Mouse (Mus musculus): ENCODE results near the gene Tubgcp2.
A peak's percentile ranks its signal among the peaks of the same experiment; 100 is the strongest.

Tubgcp2 gene

DNA sequence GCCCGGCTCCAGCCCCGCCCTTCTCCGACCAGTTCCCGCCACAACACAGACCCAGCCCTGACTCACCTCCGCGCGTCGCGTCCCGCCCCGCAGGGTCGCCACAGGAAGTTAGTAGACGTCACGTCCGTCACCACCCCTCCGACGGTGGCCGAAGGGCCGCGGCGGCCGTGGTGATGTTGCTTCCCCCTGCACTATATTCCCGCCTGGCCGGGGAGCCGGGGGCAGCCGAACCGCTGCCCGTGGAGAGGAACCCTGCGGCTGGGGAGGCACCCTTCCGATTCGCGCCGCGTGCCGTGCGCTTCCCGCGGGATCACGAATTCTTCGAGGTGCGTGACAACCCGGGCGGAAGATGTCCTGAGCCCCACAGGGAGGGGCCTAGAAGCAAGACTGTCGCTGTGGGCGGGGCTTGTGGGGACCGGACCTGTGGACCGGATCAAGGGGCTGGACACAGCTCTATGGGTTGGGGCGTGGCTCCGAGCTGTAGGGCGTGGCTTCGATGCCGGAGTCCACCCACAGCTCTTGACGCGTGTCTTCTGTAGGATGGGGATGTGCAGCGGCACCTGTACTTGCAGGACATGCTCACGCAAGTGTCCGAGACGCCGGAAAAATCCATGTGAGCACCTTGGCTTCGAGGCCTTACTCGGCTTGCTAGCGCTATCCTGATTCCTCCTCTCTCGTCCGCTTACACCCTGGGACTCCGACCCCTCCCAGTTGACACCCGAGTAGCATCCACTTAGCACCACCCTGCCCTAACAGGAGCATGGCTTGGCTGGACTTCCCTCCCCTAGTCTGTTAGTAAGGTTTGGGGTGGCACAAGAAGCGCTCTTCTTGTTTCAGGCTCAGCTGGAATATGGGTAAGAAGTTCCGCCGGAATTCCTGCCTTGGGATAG, at the start of gene Tubgcp2, which contains the start of gene Zfp511:
TSS of gene Tubgcp2 (minus strand) at position 389 of the 890 bp plus-strand sequence.
TSS of gene Zfp511 (plus strand) at position 111 of the 890 bp plus-strand sequence.
- peak; percentile 94 for DNase-seq

DNA sequence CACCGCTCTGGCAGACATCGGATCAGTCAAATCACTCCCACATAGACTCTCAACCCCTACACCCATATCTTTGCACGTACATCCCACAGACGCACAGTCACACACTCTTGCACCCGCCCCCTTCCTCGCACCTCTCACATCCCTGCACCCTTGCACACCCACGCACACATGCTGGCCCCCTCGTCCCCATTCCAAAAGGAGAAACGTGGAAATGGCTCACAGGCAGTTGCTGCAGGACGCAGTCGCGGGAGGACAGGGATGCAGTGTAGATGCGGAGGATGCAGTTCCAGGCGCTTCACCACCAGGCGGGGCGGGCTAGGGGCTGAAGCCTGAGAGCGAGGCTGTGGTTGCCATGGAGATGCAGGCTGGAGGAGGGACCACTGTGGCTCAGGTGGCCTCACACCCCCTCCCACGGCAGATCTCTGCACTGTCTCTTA, 45.8 kb upstream of the Tubgcp2 start, which contains the start of gene Caly:
TSS of gene Caly (minus strand) at position 307 of the 437 bp plus-strand sequence.
- DNase-seq = peak; percentile 82

DNA sequence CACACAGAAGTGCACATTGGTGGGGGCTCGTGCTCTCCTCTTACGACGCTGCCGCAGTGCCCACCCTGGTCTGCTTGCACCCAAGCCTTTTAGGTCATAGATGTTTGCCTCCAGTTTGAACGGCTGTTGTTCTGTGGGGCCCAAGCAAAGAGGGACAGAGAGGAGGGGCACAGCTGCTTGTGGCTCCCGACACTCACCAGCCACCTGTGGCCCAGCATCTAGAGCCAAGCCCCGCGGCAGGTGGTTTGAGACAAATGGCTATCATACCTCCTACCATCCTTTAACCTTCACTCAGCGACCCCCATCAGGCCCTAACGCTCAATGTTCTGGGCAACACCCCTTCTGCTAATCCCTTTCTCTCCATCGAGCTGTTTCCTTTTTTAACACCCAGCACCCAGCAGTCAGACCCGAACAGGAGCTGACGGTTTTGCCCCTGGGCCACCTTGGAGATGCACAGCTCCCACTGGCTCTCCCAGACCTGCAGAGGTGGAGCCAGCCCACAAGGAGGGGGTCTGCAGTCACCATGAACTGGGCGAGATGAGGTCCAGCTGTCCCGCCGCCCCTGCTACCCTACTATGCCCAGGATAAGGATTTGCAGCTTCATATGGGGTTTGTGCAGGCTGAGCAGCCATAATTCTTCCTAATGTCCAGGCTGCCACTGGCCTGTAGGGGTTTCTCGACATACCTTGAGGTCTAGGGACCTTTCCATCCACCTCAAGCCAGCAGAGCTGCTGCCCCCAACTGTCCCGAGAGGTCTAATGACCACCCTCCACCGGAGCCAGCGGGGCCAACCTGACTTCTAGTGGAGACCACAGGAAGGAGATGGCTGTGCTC, 45.2 kb upstream of the Tubgcp2 start:
- DNase-seq = peak; percentile 72

DNA sequence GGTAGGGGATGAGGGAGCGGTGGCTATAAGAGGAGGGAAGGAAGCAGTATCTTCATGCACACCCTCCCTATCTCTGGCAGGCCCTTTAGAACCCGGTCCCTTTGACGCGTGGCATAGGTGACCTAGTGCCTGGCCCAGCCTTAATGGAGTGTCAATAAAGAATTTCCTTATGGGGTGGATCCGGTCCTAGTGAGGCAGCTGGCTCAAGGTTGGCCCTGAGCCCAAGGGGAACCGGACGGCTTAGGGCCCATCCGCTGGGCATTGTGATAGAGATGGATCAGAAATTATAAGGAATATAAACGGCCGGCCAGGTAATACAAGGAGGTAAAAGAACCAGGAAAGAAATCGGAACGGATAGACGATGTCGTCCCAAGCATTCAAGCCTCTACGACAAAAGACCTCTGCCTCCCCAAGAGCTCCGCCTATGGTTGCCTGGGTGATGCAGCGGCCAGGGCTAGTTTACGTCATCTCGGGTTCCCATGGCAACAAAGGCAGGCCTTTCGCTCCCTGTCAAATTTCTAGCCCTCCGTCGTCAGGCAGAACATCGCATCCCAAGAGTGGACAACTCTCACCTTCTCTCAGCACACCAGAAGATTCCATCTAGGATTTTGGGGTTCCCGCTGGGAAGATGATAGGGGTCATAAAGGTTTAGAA, 44.2 kb upstream of the Tubgcp2 start:
- DNase-seq = peak; percentile 95

DNA sequence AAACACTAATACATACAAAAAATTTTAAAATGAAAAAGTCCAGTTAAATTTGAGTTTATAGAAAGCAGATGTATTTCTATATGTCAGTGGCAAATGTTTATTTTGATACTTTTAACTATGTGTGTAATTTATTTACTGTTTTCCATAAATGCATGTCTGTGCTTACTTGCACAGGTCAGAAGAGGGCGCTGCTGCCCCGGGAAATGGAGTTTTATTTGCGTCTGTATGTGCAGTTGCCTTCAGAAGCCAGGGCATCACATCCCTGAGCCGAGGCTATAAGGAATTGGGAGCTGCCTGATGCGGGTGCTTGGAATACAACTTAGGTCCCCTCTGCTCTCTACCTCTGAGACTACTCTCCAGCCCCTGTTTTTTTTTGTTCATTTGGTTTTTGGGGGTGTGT, 42.2 kb upstream of the Tubgcp2 start:
- peak; percentile 81 for DNase-seq

DNA sequence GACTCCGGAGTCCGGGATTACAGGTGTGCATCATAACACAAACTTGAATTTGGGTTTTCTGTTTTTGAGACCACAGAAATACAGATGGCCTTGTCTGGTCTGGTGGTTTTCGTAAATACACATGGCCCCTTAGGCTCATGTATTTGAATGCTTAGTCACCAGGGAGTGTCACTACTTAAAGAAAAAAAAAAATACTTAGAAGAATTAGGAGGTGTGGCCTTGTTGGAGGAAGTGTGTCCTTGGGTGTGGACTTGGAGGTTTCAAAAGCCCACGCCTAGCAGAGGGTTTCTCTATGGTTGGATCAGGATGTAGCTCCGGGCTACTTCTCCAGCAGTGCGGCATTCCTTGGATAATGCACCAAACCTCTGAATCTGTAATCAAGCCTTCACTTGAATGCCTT, 41.2 kb upstream of the Tubgcp2 start:
- DNase-seq = no peak

DNA sequence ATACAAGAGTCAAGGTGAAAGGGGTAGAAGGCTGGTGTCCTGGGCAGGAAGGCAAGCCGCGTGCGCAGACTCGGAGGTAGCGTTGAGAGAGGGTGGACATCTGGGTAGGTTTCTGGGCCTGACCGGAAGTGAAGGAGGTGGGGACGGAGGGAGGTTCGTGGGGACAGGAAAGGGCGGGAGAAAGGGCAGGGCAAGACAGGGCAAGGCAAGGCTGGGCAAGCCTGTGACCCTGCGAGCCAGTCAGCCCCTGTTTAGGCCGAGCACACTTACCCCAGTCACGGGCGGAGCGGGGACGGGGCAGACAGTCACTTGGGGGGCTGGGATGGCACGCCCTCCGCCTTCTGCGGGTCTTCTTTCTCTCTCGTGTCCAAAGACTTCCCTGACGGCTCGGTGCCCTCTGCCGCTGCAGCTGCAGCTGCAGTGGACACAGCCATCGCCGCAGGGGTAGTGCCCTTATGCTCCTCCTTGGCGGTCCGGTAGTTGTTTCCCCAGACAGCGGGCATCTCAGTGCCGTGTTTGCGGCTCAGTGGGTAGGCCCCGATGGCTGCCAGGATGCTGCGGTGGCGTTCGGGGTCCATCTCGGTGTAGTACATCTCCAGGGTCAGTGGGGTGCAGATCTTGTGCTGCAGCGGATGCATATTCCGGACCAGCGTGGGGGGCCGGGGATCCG, 33.7 kb upstream of the Tubgcp2 start:
- DNase-seq = no peak

DNA sequence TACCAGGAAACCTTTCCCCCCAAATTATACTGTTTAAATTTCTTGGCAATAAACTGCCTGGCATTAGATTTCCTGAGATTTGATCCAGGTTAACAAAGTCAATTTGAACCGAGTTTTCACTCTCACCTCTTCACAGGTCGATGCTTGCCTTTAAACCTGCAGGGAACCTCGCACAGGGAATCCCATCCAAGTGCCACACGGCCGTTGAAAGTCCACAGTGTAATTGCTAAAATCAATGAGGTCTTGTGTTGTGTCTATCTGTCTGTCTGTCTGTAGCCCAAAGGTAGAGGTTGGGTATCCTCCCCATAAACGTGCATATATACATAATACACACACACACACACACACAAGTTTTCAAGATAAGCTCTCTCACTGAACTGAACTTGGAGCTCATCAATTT, 30.9 kb upstream of the Tubgcp2 start:
- no peak for DNase-seq

DNA sequence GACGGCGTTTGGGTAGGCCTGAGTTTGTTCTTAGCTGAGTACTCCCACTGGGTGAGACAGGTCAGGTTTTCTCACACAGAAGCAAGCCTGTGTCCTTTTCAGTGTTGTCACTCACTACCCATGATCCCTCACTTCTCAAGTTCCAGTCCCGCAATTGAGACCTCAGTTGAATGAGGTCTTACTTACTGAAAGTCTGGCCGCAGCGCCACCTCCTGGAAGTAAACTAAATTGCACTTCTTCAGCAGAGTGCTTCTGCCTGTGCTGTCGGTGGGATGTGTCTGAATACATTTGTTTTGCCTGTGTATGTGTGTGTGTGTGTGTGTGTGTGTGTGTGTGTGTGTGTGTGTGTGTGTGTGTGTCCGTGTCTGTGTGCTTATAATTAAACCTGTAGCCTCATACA, 26.6 kb upstream of the Tubgcp2 start:
- DNase-seq = peak; percentile 68

DNA sequence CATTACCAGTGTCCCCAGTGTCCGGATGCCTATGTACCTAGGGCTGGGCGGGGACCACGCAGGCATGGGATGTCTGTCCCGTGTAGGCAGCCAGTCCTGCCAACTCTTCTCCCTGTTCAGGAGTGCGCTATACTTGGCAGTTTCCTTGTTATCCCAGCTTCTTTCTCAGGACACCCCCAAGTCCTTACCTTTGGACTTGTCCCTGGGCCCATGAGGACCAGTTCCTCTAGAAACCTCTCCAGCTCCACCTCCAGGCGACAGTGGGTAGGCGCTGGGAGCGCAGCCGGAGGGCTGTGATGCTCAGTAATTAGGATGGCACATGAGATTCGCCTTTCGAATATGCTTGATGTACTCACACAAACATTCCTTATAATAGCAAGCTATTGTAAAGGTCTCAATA, 25.8 kb upstream of the Tubgcp2 start:
- DNase-seq = no peak

DNA sequence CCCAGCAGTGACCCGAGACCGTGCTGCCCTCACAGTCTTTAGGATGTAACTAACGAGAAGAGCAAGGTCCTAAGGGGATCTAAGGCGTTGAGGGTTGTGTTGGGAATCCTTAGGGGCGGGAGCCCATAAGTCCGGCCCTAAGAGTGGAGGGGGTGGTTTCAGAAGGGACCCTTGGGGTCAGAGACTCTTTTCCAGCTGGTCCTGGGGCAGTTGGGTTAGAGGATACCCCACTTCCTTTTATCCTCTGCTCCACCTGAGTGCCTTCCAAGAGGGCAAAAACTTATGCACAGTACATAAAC, 25.3 kb upstream of the Tubgcp2 start:
- no peak for DNase-seq

DNA sequence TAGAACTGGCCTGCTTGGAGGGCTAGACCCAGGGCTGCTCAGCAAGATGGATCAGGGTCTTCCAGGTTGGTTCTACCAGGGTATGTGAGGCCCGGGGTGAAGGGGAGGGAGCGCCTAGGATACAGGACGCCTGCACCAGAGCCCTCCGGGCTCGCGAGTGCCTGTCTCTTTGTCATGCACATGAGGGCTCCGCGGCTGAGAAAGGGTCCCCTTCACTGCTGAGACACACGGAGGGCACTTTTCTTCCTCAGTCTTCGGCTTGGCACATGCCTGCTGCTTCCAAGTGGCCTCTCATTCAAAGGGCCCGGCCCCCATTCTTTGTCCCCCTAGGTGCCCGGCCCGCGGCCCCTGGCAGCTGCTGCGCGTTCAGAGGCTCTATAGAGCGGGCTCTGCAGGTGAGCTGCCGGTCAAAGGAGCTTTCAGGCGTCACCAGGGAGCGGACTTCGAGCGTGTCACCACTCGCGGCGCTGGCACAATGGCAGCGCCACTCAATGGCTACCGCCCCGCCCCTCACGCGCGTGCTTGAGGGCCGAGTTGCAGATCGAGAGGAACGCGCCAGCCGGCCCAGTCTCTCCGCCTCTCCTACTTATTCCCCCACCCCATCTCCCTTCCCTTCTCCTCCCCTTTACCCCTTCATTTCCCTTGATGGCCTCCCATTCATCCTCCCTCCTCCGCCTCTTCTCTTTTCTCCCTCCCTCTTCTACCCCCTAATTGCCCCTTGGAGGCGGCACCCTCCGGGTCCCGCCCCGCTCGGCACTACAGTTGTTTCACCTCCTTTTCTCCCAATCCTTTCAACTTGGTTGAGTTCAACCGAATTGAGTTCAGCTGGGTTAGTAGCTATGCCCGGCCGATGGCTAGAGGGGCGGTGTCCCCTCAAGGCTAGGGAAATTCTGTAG, 24.7 kb upstream of the Tubgcp2 start:
- no peak for DNase-seq

DNA sequence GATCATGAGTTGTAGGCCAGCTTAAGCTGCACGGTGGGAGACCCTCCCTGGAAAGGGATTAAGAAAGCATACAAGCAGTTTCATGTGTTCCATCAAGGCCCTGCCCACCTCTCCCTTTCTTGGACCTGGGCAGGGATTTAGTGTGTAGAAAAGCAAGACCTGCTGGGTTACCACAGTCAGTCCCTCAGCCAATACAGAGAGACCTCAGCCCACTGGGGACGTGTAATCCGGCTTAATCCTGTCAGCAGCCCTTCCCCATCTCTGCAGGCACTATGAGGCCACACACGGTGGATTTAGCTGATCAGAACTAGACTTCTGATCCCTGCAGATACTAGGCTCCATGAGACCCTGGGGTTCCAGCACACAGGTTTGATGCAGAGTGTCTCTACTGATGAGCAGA, 23.1 kb upstream of the Tubgcp2 start:
- DNase-seq = no peak

DNA sequence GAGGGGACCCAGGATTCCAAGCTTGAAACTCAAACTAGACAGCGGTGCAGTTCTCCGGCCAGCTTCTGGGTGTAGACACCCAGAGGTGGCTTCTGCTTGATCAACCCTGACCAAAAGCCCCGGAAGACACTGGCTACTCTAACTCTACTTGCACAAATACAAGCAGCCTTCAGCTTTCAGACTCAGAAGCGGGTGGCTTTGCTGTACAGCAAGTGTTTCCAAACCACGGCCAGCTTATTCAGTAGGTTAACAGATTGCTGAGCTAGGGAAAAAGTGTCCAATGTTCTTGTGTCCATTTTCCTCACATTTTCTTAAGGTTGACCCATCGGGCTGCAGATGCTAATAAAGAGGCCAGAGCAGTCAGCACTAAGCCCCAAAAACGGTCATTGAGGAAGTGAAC, 22.1 kb upstream of the Tubgcp2 start:
- DNase-seq = no peak

DNA sequence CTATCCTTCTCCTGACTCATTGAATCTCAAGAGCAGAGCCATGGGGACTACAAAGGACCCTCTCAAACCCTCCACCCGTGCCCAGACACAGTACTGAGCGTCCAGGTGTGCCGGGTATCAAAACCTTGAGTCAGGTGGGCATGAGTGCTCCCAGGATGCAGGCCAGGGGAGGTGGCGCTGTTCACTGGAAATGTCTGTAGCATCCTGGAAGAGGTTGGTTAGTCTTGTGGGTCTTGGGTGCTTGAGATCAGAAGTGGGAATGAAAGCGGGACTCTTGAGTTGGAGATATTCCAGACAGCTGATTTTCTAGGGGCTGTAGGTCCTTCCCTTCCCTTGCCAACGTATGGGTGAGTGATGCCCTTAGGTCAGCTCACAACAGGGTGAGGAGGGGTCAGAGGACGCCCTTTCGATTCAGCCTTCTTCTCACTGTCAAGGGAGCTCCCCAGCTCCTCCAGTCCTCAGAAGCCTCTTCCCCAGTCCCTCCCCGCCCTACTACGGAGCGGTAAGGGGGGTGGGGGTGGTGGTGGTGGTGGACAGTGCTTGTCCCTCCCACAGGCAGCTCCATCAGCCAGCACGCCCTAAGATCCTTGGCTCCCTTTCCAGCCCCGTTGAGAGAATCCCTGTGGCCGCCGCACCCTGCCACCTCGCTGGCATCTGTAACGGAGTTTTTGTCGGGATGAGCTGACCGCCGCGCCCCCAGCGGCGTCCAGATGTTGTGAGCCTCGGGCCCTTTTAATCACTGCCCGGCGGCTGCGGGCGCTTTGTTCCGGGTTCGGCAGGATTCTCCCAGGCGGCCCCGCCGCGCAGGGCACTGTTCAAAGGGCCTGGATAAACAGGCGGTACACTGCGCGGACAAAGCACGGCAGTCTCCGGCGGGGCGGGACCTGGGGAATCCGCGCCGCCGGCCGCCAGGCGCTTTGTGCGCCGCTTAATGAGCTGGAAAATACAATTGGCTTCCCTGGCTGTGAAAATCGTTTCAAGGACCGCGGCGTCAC, 21.2 kb upstream of the Tubgcp2 start:
- DNase-seq = no peak

DNA sequence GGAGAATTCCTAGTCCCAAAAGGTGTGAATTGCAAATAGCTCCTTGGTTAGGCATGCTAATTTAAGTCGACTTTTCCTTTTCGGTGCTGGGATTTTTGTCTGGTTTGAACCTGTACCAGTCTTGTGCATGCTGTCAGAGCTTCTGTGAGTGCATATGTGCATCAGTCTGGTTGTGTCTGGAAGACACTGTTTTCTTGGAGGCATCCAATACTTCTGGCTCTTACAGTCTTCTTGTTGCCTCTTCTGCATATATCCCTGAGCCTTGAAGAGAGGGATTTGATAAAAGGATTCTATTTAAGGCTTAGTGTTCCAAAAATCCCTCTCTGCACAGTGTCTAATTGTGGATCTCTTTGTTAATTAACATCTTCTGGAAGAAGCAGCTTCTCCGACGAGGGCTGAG, 17.7 kb upstream of the Tubgcp2 start:
- DNase-seq = no peak

DNA sequence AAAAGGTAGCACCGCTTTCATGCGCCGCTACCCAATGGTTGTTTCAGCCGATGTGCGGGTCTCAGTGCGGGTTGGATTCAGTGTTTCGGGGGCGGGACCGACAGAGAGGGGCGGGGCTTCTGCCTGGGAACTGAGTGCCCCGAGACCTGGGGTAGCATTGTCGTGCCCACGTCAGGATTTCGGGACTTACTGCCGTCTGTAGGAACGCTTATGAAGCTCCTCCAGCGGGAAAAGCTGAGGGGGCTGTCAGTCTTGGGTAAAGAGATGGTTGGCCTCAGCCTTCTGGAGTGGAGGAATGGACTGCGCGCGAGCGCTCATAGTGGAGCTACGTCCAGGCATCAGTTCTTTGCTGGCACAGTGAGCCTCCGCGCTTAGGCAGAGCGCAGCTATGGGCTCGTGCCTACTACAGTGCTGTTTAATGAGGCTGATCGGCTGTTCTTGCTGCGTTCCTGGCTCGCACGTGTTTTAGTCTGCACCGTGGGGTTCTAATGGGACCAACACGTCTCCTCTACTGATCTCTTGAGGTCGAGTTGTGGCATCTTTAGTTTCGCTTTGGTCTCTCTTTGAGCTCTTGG, 12.7 kb upstream of the Tubgcp2 start:
- no peak for DNase-seq

DNA sequence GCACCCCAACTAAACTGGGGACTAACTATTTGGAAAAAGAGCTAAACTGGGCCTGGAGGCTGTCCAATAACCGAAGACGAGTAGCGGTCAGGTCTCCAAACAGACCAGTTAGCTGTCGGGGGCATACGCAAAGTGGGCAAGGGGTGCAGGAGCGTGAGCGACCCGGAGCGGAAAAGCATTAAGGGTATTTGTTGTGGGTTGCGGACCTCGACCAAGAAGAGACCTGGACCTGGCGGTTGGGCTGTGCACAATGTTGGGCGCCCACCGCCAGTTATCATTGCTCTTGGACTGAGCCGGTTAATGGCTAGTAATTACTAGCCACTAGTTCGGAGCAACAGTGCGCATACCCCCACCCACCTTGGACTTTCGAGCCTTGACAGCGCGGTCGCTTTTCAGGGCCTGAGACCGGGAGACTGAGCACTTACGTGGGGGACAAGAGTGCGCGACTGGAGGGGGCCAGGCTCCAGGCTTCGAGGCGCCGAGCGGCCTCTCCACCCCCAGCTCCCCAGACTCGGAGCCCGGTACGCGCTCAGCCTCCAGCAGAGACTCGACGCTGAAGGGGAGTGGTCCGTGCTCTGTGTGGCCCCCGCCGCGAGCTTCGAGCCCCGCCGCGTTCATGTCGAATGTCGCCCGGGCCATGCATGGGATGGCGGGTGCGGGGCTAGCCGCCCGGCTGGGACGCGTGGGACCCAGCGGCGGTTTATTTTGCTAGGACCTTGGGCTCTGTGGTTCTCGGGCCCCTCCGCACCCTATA, 12.1 kb upstream of the Tubgcp2 start, which contains the start of gene Msx3:
TSS of gene Msx3 (minus strand) at position 729 of the 754 bp plus-strand sequence.
- no peak for DNase-seq

DNA sequence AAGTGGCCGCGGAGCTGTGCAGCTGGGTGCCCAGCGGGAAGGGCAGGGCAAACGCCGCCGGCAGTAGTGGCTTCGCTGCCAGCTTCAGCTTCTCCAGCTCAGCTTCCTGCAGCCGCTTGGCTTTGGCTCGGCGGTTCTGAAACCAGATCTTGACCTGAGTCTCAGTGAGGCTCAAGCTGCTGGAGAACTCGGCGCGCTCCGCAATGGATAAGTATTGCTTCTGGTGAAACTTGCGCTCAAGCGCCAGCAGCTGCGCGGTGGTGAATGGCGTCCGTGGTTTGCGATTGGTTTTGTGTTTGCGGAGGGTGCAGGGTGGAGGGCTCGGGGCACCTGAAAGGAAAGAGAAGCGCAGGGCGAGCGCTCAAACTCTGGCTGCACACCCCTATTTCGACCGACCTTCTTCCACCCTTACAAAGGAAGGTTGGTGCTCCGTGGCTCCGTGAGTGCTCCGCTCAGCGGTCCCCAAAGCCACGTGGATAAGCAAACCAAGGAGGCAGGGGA, 11.4 kb upstream of the Tubgcp2 start:
- DNase-seq = no peak
